Mouse (Mus musculus): Measurements from ENCODE around the gene Olfr574. TPM values are rescaled to one million over a fixed set of nuclear protein-coding genes. Genes with fewer than 3 reads are reported as not detected.

The Olfr574 gene
- polyA plus RNA-seq, 1 experiment from 2014 or later = not detected

Other genes with a start within 250 kb of the Olfr574 start
- 0.24 TPM in 1 of 2 replicates, not detected in the other for gene Olfr558, start 246.3 kb upstream of the Olfr574 start, polyA plus RNA-seq (2014; fragmentation: Nextera tagmentation; extraction: Ambion mirVana)
- not detected in 2 replicates for gene Olfr33, start 229.4 kb upstream of the Olfr574 start, polyA plus RNA-seq (2014; fragmentation: Nextera tagmentation; extraction: Ambion mirVana)
- gene Olfr559, start 221.0 kb upstream of the Olfr574 start, polyA plus RNA-seq (2014; fragmentation: Nextera tagmentation; extraction: Ambion mirVana) = not detected in 2 replicates
- gene Olfr560, start 189.1 kb upstream of the Olfr574 start, polyA plus RNA-seq (2014; fragmentation: Nextera tagmentation; extraction: Ambion mirVana) = not detected in 2 replicates
- 0.08 TPM in 1 of 2 replicates, not detected in the other for gene Olfr78, start 189.0 kb upstream of the Olfr574 start, polyA plus RNA-seq (2014; fragmentation: Nextera tagmentation; extraction: Ambion mirVana)
- gene Olfr561, start 177.2 kb upstream of the Olfr574 start, polyA plus RNA-seq (2014; fragmentation: Nextera tagmentation; extraction: Ambion mirVana) = not detected in 2 replicates
- not detected in 2 replicates for gene Olfr564, start 145.0 kb upstream of the Olfr574 start, polyA plus RNA-seq (2014; fragmentation: Nextera tagmentation; extraction: Ambion mirVana)
- not detected in 2 replicates for gene Olfr566, start 89.7 kb upstream of the Olfr574 start, polyA plus RNA-seq (2014; fragmentation: Nextera tagmentation; extraction: Ambion mirVana)
- 0.22 TPM in 1 of 2 replicates, not detected in the other for gene Olfr568, start 71.3 kb upstream of the Olfr574 start, polyA plus RNA-seq (2014; fragmentation: Nextera tagmentation; extraction: Ambion mirVana)
- not detected in 2 replicates for gene Olfr569, start 57.6 kb upstream of the Olfr574 start, polyA plus RNA-seq (2014; fragmentation: Nextera tagmentation; extraction: Ambion mirVana)
- not detected in 2 replicates for gene Olfr570, start 53.9 kb upstream of the Olfr574 start, polyA plus RNA-seq (2014; fragmentation: Nextera tagmentation; extraction: Ambion mirVana)
- 0.28 and 0.31 TPM in 2 replicates for gene Olfr571, start 30.9 kb upstream of the Olfr574 start, polyA plus RNA-seq (2014; fragmentation: Nextera tagmentation; extraction: Ambion mirVana)
- not detected in 2 replicates for gene Olfr572, start 24.1 kb upstream of the Olfr574 start, polyA plus RNA-seq (2014; fragmentation: Nextera tagmentation; extraction: Ambion mirVana)
- not detected in 2 replicates for gene Olfr573-ps1, start 5.9 kb upstream of the Olfr574 start, polyA plus RNA-seq (2014; fragmentation: Nextera tagmentation; extraction: Ambion mirVana)
- not detected in 2 replicates for gene Olfr575, start 10.3 kb downstream of the Olfr574 start, polyA plus RNA-seq (2014; fragmentation: Nextera tagmentation; extraction: Ambion mirVana)
- gene Olfr576, start 14.2 kb downstream of the Olfr574 start, polyA plus RNA-seq (2014; fragmentation: Nextera tagmentation; extraction: Ambion mirVana) = not detected in 2 replicates
- gene Olfr577, start 27.5 kb downstream of the Olfr574 start, polyA plus RNA-seq (2014; fragmentation: Nextera tagmentation; extraction: Ambion mirVana) = not detected in 2 replicates
- gene Olfr578, start 40.9 kb downstream of the Olfr574 start, polyA plus RNA-seq (2014; fragmentation: Nextera tagmentation; extraction: Ambion mirVana) = not detected in 2 replicates
- gene Olfr582, start 89.6 kb downstream of the Olfr574 start, polyA plus RNA-seq (2014; fragmentation: Nextera tagmentation; extraction: Ambion mirVana) = not detected in 2 replicates
- not detected in 2 replicates for gene Olfr583, start 102.8 kb downstream of the Olfr574 start, polyA plus RNA-seq (2014; fragmentation: Nextera tagmentation; extraction: Ambion mirVana)
- gene Olfr584, start 133.4 kb downstream of the Olfr574 start, polyA plus RNA-seq (2014; fragmentation: Nextera tagmentation; extraction: Ambion mirVana) = not detected in 2 replicates
- not detected in 2 replicates for gene Olfr585, start 149.3 kb downstream of the Olfr574 start, polyA plus RNA-seq (2014; fragmentation: Nextera tagmentation; extraction: Ambion mirVana)
- gene Olfr586, start 177.2 kb downstream of the Olfr574 start, polyA plus RNA-seq (2014; fragmentation: Nextera tagmentation; extraction: Ambion mirVana) = not detected in 2 replicates
- not detected in 2 replicates for gene Olfr588-ps1, start 192.4 kb downstream of the Olfr574 start, polyA plus RNA-seq (2014; fragmentation: Nextera tagmentation; extraction: Ambion mirVana)
- gene Olfr589, start 207.9 kb downstream of the Olfr574 start, polyA plus RNA-seq (2014; fragmentation: Nextera tagmentation; extraction: Ambion mirVana) = not detected in 2 replicates
- not detected in 2 replicates for gene Olfr591, start 229.9 kb downstream of the Olfr574 start, polyA plus RNA-seq (2014; fragmentation: Nextera tagmentation; extraction: Ambion mirVana)
- not detected in 2 replicates for gene Olfr592, start 236.3 kb downstream of the Olfr574 start, polyA plus RNA-seq (2014; fragmentation: Nextera tagmentation; extraction: Ambion mirVana)

All from embryonic facial prominence, embryonic 11.5 days (tissue).